Mouse (Mus musculus): ENCODE measurements at regions not wholly inside any gene's neighbourhood (a gene's known extent, or its start where the extent isn't known, plus 50 kb on each side); places are given as distances from the start of the nearest gene placed in this dataset.
A peak's percentile ranks its signal among the peaks of the same experiment; 100 is the strongest.

DNA sequence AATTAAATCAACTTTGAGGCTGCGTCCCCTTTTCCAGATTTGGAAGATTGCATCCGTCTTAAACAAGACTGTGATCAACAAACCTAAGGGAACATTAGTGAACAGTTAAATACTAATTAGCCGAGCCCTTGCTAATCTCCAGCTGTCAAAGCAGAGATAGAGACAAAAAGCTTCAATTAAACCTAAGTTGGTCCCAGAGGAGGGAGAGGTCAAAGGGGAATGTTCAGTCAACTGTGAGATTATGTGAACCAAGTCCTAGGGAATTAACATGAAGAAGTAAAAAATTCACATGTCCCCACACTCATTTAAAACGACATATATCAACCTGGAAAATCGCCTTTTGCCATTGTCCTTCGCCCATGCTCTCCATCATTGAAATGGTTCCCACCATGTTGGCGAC, 59.7 kb upstream of the Tbx20 start:
- ATAC-seq: no peak

DNA sequence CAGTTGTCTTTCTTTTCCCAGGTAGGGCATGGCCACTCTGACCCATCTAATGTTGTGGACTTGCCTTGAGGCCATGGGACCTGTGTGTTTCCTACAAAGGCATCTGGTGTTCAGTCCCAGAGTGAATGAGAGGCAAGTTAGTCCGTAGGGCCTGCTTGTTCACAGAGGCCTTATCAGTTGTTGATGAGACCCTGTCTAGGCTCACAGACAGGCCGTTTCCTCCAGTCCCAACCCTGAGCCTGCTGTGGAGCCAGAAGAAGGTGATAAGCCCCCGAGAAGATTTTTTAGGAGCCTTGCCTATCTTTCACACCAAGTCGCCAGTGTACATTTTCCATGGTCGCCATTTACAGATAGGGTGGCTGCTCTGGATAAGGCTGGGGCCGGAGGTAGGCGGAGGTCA, 74.1 kb upstream of the Tbx20 start:
- no peak for ATAC-seq

DNA sequence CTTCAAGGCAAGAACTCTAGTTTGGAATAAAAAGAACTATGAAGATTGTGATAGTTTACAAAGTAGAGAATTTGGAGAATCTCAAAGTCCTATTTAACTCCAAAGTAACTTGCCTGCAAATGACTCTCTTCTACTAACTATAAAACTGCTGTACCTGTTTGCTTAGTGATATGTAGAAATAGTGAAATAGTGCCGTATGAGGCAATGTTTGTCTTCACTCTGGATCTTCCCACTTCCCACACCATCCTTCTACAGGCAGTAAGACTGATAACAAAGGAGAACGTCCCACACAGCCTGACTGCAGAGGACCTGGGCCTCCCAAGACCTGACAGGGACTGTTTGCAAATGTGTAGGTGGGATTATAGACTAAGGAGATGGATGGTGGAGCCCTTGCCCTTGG, 85.4 kb upstream of the Tbx20 start:
- ATAC-seq: no peak

DNA sequence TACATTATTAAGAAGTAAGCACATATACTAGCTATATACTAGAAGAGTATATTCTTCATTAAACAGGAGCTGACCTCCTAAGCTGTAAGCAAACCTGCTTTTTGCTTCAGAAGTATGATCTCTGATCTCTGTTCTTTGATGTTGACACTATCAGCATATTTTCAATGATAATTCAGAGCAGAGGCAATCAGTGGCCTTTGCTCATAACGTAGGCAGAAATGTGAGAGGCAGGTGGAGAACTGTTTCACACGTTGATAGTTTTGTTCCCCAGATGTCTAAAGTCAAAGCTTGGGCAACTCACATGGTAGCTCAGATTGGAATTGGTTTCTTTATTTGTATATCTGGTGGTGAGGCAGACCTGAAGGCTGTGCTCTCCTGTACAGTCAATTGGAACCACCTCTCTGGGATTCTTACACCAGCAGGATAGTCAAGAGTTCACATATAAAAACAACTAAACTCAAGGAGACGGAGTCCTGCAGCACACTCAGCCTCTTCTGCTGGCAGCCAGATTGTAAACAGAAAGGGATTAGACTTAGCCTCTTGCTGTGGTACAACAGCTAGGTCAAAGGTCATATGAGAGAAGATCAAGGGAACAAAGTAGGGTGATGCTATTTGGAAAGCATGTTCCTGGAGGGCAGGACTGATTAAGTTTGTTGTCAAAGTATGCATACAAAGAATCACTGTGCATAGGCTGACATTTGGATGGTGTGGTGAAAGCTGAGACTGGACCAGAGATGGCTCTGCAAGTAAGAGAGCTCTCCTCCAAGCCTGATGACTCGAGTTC, 92.5 kb upstream of the Tbx20 start:
- no peak for ATAC-seq

DNA sequence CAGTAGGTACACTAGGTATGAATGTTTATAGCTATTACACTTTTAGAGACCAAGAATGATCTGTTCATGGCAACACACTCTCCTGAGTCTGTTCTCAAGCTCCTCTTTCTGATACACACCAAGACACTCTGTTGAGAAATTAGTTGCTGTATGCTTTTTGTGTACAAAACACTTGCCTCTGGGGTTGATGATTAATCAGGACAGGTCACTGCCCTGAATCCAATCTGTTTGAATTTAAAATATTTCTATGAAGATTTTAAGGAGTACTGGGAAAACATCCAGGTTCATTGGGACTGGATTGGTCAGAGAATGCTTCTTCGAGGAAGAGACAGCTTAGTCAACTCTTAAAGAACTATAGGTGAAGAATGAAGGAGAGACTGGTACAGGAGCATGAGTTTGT, 94.6 kb upstream of the Tbx20 start:
- no peak for ATAC-seq

DNA sequence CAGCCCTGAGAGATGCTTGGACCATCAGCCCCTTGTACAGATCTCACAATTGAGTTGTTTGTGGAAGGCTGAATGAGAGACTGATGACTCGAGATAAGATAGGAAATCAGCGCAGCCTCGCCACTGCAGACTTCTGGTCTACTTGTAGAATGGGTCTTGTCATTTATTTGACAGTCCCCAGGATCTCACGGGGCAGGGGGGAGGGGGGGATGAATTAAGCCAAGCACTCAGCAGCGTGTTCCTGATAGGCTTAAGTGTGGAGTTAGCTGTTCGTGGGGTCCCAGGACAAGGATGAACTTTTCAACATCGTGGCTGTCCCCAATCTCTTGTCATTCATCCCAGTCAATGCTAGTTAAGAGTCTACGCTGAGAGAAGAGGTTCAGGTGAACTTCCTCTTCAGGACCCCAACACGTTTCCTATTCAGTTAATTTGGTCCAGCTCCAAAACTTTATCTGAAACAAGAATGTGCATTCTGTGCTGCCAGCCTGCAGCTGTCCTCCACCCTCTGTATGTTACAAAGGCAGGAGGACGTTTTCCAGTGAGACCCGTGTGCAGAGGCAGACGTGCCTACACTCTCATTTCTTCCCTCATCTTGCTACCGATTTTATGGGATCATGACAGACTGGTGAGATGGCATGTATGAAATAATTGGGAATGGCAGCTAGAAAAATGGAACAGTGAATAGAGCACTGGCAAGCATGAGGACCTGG, 100.5 kb upstream of the Tbx20 start:
- no peak for ATAC-seq

DNA sequence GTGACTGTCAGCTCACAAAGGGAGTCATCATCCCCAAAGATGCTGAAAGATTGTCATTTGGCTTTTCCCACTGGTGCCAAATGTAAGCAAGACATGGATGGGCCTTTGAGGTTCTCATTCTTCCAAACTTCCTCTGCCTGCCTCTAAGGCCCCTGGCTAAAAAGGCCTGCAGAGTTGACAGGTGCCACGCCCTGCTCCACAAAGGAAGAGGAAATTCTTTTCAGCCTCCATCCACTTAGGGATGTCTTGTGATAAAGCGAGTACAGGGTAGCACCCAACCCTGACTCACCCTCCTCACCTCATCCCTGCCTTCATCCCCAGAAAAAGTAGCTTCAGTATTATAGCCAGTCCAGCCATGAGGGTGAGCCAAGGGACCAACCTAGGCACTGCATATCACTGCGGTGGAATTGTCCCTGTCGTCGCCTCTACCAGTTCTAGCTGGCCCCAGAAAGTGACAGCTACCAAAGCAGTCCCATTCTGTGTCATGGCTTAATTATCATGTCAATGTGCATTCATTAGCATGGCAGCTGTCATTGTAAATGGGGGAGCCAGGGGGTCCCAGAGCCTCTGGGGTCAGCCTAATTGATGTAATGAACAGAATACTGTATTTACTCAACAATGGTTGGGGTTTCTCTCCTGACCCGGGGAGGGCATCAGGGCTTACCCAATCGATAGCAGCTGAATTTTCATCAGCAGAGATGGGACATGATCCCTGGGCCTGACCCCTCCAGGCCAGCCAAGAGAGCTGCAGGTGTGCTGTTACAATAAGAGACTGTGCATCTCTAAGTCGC, 104.5 kb upstream of the Tbx20 start:
- no peak for ATAC-seq

DNA sequence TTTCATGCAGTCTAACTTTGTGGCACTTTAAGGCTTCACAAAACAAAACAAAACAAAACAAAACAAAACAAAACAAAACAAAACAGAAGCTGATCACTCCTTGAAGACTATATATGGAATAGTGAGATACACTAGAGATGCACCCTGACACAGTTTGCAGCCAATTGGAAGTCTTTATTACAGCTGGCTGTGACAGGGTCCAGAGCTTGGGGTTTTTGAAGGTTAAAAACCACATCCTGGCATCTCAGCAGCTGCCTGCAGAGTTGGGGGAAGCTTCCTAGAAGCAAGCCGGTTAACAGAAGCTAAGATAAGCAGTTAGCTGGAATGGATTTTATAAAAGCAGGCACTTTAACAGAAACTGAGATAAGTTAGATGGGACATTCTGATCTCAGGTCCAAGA, 105.6 kb upstream of the Tbx20 start:
- ATAC-seq: peak; percentile 49

DNA sequence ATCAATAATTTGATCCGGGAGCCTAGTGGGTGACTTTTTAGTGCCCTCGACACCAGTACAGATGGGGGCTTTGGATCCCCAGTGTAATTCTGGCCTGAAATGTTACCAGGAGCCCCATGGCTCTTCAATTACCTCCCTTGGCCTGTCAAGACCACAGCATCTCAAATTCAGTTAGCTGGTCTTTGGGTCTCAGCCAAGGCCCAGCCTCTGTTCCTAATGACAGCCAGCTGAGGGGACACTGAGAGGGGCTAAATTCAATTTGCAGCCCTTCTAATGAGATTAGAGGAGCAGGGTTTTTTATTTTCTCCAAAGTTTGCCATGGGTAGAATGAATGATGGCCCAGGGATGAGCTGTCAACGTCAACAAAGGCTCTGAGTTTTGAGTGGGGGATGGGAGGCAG, 109.9 kb upstream of the Tbx20 start:
- no peak for ATAC-seq

DNA sequence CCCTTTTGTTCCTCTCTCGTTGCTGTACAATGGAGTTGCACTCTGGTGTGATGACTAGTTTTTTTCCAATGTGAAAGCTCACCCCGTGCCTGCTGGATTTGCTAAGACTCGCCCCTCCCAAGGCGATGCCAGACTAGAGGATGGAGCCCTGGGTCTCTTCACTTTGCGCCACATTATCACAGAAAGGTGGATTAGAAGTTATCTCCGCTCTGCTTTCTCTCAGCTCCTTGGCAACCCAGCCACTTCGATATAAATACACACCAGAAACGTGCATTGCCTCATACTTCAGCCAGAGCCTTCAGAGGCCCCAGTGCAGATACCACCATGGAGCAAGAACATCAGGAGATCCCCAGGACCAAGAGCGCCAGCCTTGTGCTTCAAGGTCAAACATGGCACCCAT, 114.2 kb upstream of the Tbx20 start:
- no peak for ATAC-seq

DNA sequence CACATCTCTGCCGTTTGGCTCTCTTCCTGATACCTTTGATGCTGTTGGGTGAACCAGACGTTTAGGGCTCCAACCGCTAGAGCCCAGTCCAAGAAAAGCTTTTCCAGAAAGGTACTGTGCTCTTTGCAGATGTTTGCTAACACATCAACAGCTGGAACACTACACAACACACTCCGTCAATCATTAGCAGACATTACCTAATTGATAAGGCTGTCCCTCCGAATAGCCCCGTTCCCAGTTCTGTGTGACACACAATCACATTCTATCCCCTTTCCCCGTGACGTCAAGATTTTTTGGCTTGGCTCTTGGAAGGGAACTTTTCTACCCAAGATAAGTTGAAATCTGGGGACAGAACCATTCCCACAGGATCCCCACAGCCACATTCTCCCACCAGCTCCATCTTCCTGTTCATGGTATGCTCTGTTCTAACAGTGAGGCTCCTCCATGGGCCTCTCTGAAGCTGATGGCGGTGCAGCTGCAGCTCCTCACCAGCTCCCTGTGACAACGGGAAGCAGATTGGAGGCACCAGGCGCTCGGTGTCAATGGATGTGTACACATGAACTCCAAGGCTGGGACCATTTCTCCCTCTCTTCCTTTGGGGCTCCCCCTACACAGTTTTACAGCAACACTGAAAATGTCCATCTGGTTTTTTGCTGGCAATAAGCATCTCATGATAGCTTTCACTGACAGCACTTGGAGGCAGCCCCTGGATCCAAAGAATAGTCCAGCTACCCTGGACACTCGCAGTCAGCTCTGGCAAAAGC, 122.6 kb upstream of the Tbx20 start:
- ATAC-seq: no peak

DNA sequence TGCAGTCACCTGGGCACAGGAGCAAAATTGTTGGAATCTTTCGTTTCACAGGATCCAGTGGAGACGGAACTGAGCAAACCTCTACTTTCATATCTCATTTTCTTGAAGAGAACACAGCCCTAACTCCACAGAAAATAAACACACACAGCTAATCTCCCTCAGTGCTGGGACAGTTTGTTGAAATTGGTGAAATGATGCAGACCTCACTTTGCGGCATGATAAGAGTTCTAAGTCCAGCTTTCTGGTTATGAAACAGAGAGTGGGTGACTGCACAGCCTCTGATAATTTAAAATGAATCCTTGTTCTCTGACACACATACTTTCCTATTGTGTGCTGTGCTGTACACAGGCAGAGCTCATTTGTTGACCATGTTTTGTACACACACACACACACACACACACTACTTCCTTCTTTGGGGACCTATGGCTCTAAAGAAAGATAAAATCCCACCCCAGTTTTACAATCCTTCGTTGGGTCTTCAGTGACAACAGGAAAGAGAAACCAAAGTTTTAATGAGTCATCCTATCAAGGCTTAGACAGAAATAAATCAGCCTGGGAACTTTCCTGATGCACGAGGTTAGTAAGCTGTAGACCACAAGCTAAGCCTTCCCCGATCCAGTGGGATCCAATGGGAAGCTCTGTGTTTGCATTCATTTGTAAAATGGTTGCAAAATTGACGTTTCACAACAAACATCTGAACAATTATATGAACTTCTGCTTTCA, 125.3 kb upstream of the Tbx20 start:
- ATAC-seq: no peak

DNA sequence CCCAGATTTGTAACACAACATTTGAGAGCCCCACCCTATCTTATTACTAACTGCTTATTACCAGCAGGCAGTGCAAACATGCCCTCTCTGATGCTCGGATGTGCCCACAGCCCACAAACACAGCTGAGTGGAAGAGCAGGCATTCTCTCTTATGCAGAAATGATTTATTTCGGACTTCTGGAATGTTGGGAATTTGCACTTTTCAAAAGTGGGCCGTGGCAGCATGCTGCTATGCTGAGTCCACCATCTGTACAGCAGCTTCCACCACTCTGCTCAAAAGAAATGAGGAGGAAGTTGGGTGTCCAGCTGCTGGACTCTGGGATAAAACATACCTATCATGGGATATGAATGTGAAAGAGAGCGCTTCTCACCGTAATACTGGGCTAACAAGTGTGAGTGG, 129.6 kb upstream of the Tbx20 start:
- no peak for ATAC-seq

DNA sequence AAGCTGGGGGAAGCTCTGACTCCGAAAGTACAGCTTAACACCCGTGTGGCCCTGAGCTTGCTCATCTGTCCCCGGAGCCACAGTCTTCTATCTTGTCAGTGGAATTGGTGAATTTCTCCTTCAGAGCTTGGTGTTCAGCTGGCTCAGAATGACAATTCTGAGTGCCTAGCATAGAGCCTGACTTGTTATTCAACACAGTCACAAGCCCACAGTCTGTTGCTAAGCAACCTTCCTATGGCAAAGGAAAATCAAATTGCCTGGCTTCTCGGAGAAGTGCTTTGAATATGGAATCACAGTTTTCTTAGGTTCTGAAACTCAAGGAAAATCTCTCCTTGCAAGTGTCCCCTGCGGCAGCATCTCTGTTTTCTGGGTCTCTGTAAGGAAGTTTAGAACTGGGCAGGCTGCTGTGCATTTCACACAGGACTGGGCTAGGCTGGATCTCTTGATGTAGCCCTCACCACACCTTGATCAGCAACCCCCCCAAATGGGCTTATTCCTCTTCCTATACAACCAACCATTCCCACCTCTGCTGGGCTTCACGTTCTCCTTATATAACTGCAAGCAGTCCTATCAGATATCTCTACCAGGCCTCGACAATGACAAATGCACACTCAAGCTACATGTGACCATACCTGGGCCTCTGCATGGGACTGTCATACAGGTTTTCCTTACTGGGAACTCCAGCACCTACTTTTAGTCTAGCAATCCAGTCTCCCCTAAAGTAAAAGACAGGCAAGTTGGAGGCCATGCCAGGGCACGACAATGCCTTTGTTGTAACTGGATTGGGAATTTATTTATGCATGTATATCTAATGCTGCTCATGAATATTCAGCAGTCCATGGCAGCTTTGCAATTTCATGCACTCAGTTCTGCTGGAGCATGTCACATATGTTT, 135.2 kb upstream of the Tbx20 start:
- no peak for ATAC-seq

DNA sequence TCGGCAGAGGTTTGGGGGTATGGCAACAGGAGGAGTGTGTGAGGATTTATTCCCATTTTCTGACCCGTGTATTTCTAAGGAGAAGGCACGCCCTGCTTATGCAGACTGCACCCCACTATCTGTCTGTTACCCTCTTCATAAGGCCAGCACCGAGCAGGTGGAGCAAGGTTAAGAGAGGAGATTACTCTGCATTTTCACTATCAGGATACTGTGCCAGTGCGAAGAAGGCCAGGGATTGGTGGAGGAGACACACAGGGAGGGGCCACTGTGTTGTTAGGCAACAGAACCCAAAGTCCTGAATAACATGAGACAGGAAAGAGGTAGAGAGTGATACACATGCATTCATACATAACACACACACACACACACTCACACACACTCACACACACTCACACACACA, 136.6 kb upstream of the Tbx20 start:
- ATAC-seq: no peak

DNA sequence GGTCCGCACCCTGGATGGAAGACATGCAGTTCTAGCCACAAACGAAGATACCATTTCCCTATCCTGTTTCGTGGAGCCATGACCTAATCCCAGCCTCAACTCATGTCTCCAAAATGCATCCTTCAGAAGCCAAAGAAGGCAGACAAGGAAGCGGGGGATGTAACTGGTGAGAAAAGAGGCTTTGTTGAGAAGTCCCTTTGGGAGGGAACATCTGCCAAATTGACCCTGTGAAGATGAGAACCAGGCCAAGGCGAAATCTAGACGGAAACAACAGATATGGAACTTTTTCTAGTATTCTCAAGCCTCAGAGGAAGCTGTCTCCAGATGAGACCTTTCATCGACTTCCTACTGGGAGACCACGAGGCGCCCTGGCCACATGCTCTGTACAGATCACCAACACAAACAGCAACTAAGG, 145.9 kb upstream of the Tbx20 start:
- no peak for ATAC-seq

DNA sequence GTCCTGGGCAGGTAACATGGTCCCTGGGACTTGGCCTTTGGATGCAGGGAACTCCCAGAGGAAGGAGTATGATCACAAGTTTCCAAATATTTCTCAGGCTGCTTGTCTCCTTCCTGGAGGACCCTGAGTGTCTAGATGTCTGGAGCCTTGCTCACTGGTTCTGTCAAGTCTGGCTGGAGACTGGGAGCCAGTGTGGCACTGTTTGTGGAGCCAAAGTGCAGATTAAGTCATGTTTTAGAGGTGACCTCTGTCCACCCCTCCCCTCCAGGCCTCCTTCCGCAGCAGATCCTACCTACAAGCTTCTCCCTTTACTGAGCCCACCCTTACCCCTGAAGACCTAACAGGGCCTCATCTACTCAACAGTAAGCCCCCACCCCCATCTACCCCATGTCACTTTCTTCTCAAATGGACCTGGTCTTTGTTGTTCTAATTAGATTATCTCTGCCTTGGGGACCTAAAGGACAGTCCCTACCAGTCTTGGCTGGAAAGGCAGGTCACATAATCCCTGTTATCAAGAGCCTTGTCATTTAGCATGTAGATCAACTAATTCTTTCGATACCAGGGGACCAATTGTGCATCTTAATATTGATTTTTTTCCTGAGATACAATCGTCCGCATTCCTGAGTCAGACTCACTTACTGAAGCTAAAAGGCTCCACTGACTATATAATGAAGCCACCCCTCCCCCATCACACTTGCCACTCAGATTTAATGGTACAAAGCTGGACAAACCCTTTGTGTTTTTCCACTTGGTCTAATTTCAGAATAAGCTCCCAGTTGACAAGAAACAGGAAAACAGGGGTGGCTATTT, 148.2 kb upstream of the Tbx20 start:
- ATAC-seq: no peak

DNA sequence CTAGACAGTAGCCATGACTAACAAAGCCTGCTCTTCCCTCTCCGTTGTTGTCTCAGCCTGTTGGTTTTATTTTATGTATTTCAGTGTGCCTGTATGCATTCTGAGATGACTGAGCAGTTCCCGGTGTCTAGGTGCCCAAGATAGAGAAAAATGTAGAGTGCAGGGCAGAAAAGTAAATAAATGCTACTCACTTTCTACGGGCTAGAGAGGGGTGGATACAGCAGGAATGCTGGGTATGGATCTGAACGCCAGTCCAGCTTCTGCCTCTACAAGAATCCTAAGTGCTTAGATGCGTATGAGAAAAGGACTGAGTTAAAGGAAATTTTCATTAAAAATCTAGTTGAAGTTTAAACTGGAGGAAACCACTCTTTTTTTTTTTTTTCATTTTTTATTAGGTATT, 149.4 kb upstream of the Tbx20 start:
- no peak for ATAC-seq

DNA sequence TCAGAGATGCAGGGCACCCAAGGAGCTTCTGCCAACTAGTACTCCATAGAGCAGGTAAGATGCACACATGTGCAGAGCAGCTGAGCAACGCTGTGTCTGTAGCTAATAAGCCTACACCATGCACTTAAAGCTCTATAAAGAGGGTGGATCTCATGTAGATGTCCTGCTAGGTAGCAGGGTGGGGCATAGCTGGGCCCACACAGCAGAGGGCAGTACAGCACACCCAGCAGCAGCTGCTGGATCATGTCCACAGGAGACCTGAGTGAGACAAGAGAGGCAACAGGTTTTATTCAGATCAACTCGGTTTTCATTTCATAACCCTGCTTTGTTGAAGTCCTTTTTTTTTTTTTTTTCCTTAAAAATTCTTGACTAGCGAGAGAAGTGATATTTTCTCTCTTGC, 151.5 kb upstream of the Gm10181 start:
- no peak for ATAC-seq

DNA sequence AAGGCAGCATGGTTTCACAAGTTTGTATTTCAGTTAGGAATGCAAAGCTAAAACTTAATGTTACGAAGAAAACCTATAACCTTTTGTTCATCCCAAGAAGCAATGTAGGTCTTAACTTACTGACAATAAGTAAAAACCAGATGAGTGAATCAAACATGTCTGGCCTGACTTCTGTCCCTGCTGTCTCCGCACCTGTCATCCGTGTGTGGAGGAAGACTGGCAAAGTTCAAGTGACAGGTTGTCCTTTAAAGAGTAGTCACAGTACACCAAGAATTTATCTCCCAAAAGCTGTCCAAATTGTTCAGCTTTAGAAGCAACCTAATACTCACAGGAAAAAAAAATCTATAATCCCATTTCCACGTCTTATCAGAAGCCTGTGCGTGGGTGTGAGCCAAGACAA, 146.3 kb upstream of the Gm10181 start:
- ATAC-seq: no peak

All from activated CD4-positive, CD25-positive, alpha-beta regulatory T cell, adult 4 months (primary cell).